Mouse (Mus musculus) liver, adult 2 months (tissue): ENCODE data around the gene Oip5. TPM values are rescaled to one million over a fixed set of nuclear protein-coding genes. Genes with fewer than 3 reads are reported as not detected.

Experiments used
- DNase-seq: peaks from one replicate; pipeline ENCODE4 v3.0.0-alpha.2; 2011; ENCODE audit warnings: low read depth, low spot score; ENCODE audit errors: extremely low read depth
- H3K27ac ChIP-seq: fragments of 200-500 bp; replicated peaks from 2 replicates; pipeline ENCODE4 v1.5.1; 2012; ENCODE audit warnings: low read depth, mild to moderate bottlenecking, control low read depth, inconsistent platforms, low read length; ENCODE audit not compliant: insufficient read depth
- H3K27me3 ChIP-seq: fragments of 200-500 bp; 2 replicates; pipeline ENCODE4 v1.6.1; 2012; ENCODE audit warnings: mild to moderate bottlenecking, moderate library complexity, low read length, inconsistent platforms; ENCODE audit not compliant: control insufficient read depth, insufficient read depth
- H3K36me3 ChIP-seq: fragments of 200-500 bp; 2 replicates; pipeline ENCODE4 v1.6.1; 2012; ENCODE audit warnings: low read length, inconsistent platforms; ENCODE audit not compliant: control insufficient read depth, insufficient read depth
- H3K4me1 ChIP-seq: fragments of 200-500 bp; 2 replicates; pipeline ENCODE4 v1.6.1; 2011; ENCODE audit warnings: low read length; ENCODE audit not compliant: control insufficient read depth, insufficient read depth
- H3K4me3 ChIP-seq: fragments of 200-500 bp; 2 replicates; pipeline ENCODE4 v1.5.1; 2011; ENCODE audit warnings: low read depth, mild to moderate bottlenecking, control low read depth, low read length, moderate library complexity; ENCODE audit not compliant: insufficient read depth
- H3K79me2 ChIP-seq: fragments of 200-500 bp; 2 replicates; pipeline ENCODE4 v1.6.1; 2012; ENCODE audit warnings: inconsistent platforms, mild to moderate bottlenecking, low read length, moderate library complexity; ENCODE audit not compliant: control insufficient read depth, insufficient read depth
- H3K9ac ChIP-seq: fragments of 200-500 bp; 2 replicates; pipeline ENCODE4 v1.6.1; 2012; ENCODE audit warnings: low read depth, mild to moderate bottlenecking, control low read depth, inconsistent platforms, low read length
- CTCF ChIP-seq: fragments of 200-500 bp; IDR thresholded peaks from 2 replicates; pipeline ENCODE4 v1.5.1; 2011; ENCODE audit warnings: low read depth, low read length, control low read depth
- POLR2A ChIP-seq: fragments of 200-500 bp; IDR thresholded peaks from 2 replicates; pipeline ENCODE4 v1.6.1; 2011; ENCODE audit warnings: low read length, control low read depth; ENCODE audit not compliant: insufficient read depth; ENCODE audit errors: extremely low read depth
- WGBS: fragments of 180-500 bp; shearing (Covaris S2); methylation state at CpG from one replicate; pipeline ENCODE4 v1.1.7; 2018; 5-methylcytosine and 5-hydroxymethylcytosine counted together
- polyA plus RNA-seq: library from polyadenylated mRNA; depleted of rRNA; stranded (reverse); fragments of >200 nt; gene quantifications from 2 replicates; pipeline ENCODE4 v1.2.3, GENCODE M21; 2012; rRNA removed
- total RNA-seq: library from RNA; depleted of rRNA; stranded (reverse); fragments of >200 nt; gene quantifications from 2 replicates; pipeline ENCODE4 v1.2.3, GENCODE M21; 2014; rRNA removed

Oip5 gene
- total and polyA plus RNA-seq, 2 experiments: 0.69 to 0.92 TPM

- 19% methylated on average over 3 of the region's 3 CpGs for WGBS
- DNase-seq: peak; percentile 81
- H3K4me3 ChIP-seq: no peak overlapping the region
- H3K4me1 ChIP-seq: peaks cover 13% of the 10 kb centered on the region
- no peak overlapping the region for H3K27ac ChIP-seq
- no peaks in the 10 kb centered on the region for H3K27me3 ChIP-seq
- H3K79me2 ChIP-seq: no peaks in the 10 kb centered on the region
- no peak overlapping the region for H3K9ac ChIP-seq
- H3K36me3 ChIP-seq: peaks cover 48% of the 10 kb centered on the region
- TF ChIP-seq POLR2A (no peak), CTCF (no peak)
These were observed 36.7 kb downstream of the Oip5 start for GRCm38 (mm10) chr2:119581571-119581970.

- H3K4me3 ChIP-seq: no peak overlapping the region
- H3K79me2 ChIP-seq: no peaks in the 10 kb centered on the region; the same call in 1 of the 2 replicates
- WGBS: 5% methylated on average over 1 of the region's 1 CpGs
- peak; percentile 89 for DNase-seq
- H3K27me3 ChIP-seq: no peaks in the 10 kb centered on the region
- peaks cover 55% of the 10 kb centered on the region for H3K36me3 ChIP-seq
- H3K4me1 ChIP-seq: peaks cover 36% of the 10 kb centered on the region
- TF ChIP-seq POLR2A (no peak), CTCF (no peak)
- peak overlapping the region; percentile 72 for H3K27ac ChIP-seq
- H3K9ac ChIP-seq: no peak overlapping the region
These were observed 45.8 kb downstream of the Oip5 start for GRCm38 (mm10) chr2:119572471-119572870.

GRCm38 (mm10) chr2:119566182-119566855, 52.0 kb downstream of the Oip5 start:
- peak; percentile 97 for DNase-seq
- TF ChIP-seq POLR2A (no peak), CTCF (no peak)
- 26% methylated on average over 7 of the region's 7 CpGs for WGBS
- Histone ChIP-seq H3K27ac (peak overlapping the region; percentile 65; the same call in 1 of the 2 replicates), H3K36me3 (peaks cover 49% of the 10 kb centered on the region), H3K9ac (no peak overlapping the region), H3K79me2 (peaks cover 9% of the 10 kb centered on the region; the same call in 1 of the 2 replicates), H3K4me1 (peaks cover 34% of the 10 kb centered on the region), H3K27me3 (no peaks in the 10 kb centered on the region), H3K4me3 (no peak overlapping the region)

- Histone ChIP-seq H3K79me2 (peaks cover 9% of the 10 kb centered on the region; the same call in 1 of the 2 replicates), H3K36me3 (peaks cover 55% of the 10 kb centered on the region), H3K4me1 (peaks cover 31% of the 10 kb centered on the region), H3K27me3 (no peaks in the 10 kb centered on the region), H3K4me3 (no peak overlapping the region), H3K9ac (no peak overlapping the region), H3K27ac (no peak overlapping the region)
- WGBS: 79% methylated on average over 4 of the region's 4 CpGs
- no peak for DNase-seq
- TF ChIP-seq POLR2A (no peak), CTCF (no peak)
These were observed 53.0 kb downstream of the Oip5 start for GRCm38 (mm10) chr2:119565284-119565683.

- Histone ChIP-seq H3K27ac (no peak overlapping the region), H3K27me3 (no peaks in the 10 kb centered on the region), H3K4me3 (no peak overlapping the region), H3K9ac (no peak overlapping the region), H3K79me2 (peaks cover 15% of the 10 kb centered on the region), H3K4me1 (peaks cover 26% of the 10 kb centered on the region), H3K36me3 (peaks cover 34% of the 10 kb centered on the region)
- 73% methylated on average over 3 of the region's 3 CpGs for WGBS
- DNase-seq: no peak
- TF ChIP-seq POLR2A: no peak
- no peak for TF ChIP-seq CTCF
These were observed 56.5 kb downstream of the Oip5 start for GRCm38 (mm10) chr2:119561794-119562193.

Other genes with a start within 250 kb of the Oip5 start
- gene Ino80, start 140.8 kb downstream of the Oip5 start, total RNA-seq: 8.7 and 9.9 TPM in 2 replicates
- 2.8 and 3.7 TPM in 2 replicates for gene Ino80, start 140.8 kb downstream of the Oip5 start, polyA plus RNA-seq
- 0.83 and 0.87 TPM in 2 replicates for gene Exd1, start 70.8 kb downstream of the Oip5 start, total RNA-seq
- gene Exd1, start 70.8 kb downstream of the Oip5 start, polyA plus RNA-seq: 0.66 and 0.87 TPM in 2 replicates
- gene Chp1, start 70.8 kb downstream of the Oip5 start, total RNA-seq: 165 and 178 TPM in 2 replicates
- 176 and 216 TPM in 2 replicates for gene Chp1, start 70.8 kb downstream of the Oip5 start, polyA plus RNA-seq
- 0.46 and 1.4 TPM in 2 replicates for gene Nusap1, start 171 bp downstream of the Oip5 start, total RNA-seq
- gene Nusap1, start 171 bp downstream of the Oip5 start, polyA plus RNA-seq: 0.06 and 0.07 TPM in 2 replicates
- 28.0 and 36.2 TPM in 2 replicates for gene Ndufaf1, start 44.4 kb upstream of the Oip5 start, total RNA-seq
- gene Ndufaf1, start 44.4 kb upstream of the Oip5 start, polyA plus RNA-seq: 7.6 and 9.4 TPM in 2 replicates
- 5.4 and 5.6 TPM in 2 replicates for gene Rtf1, start 56.6 kb upstream of the Oip5 start, total RNA-seq
- 4.4 and 5.2 TPM in 2 replicates for gene Rtf1, start 56.6 kb upstream of the Oip5 start, polyA plus RNA-seq
- 0.65 and 1.8 TPM in 2 replicates for gene Itpka, start 123.9 kb upstream of the Oip5 start, total RNA-seq
- gene Itpka, start 123.9 kb upstream of the Oip5 start, polyA plus RNA-seq: 1.7 and 3.6 TPM in 2 replicates
- gene Ltk, start 142.0 kb upstream of the Oip5 start, total RNA-seq: 0.07 TPM in 1 of 2 replicates, not detected in the other
- 0.10 and 0.66 TPM in 2 replicates for gene Ltk, start 142.0 kb upstream of the Oip5 start, polyA plus RNA-seq
- gene Rpap1, start 169.1 kb upstream of the Oip5 start, total RNA-seq: 2.4 and 3.3 TPM in 2 replicates
- gene Rpap1, start 169.1 kb upstream of the Oip5 start, polyA plus RNA-seq: 6.2 and 10.5 TPM in 2 replicates
- gene Tyro3, start 179.3 kb upstream of the Oip5 start, total RNA-seq: 0.18 and 0.34 TPM in 2 replicates
- 0.14 and 0.39 TPM in 2 replicates for gene Tyro3, start 179.3 kb upstream of the Oip5 start, polyA plus RNA-seq